Mouse (Mus musculus) C2C12 (cell line): ENCODE data around the gene Ifna6.

Experiments used
- CEBPB ChIP-seq: IDR thresholded peaks from one replicate; pipeline ENCODE4 v1.6.1; 2011; ENCODE audit warnings: low read depth, mild to moderate bottlenecking, control low read depth, moderate library complexity
- CTCF ChIP-seq: IDR thresholded peaks from one replicate; pipeline ENCODE4 v1.5.1; 2011; ENCODE audit not compliant: control insufficient read depth, insufficient read depth, insufficient read length
- MAX ChIP-seq: IDR thresholded peaks from one replicate; pipeline ENCODE4 v1.6.1; 2011; ENCODE audit warnings: mild to moderate bottlenecking, control low read depth
- MYOD1 ChIP-seq: IDR thresholded peaks from one replicate; pipeline ENCODE4 v1.6.1; 2011; ENCODE audit warnings: low read depth; ENCODE audit not compliant: control insufficient read depth, insufficient read length
- USF1 ChIP-seq: IDR thresholded peaks from one replicate; pipeline ENCODE4 v1.6.1; 2011; ENCODE audit warnings: low read depth, mild to moderate bottlenecking, control low read depth, moderate library complexity

- TF ChIP-seq CTCF (no peak), MAX (no peak), USF1 (no peak), CEBPB (no peak), MYOD1 (no peak)
Measured at GRCm38 (mm10) chr4:88830523-88830922, 3.3 kb downstream of the Ifna6 start.
